Mouse (Mus musculus) spleen, postnatal 14 days (tissue): Measurements from ENCODE around the gene Hspa5.
"Not testable (repeated sequence)": the region's sequence is repeated elsewhere in the genome, so short reads cannot be mapped to it uniquely, and the experiment has no call there.

Experiments
- DNase-seq, 2 experiments: peaks; one replicate each; pipeline ENCODE4 v3.0.0; 2021 to 2022; ENCODE audit warnings: low spot score in 2 of 2

Gene Hspa5

GRCm38 (mm10) chr2:34770951-34771350 lies 819 bp upstream of the Hspa5 start:
- no peak for DNase-seq

GRCm38 (mm10) chr2:34772252-34773235 lies 774 bp downstream of the Hspa5 start:
- no peak for DNase-seq

GRCm38 (mm10) chr2:34773673-34774072 lies 1.9 kb downstream of the Hspa5 start:
- DNase-seq = no peak

- DNase-seq = no peak
Observed at GRCm38 (mm10) chr2:34774493-34774892, 2.7 kb downstream of the Hspa5 start.

GRCm38 (mm10) chr2:34777237-34777868 lies 5.6 kb downstream of the Hspa5 start:
- DNase-seq = no peak

- peak; percentile 46 to 55 for DNase-seq
Observed at GRCm38 (mm10) chr2:34783064-34784020, 11.6 kb downstream of the Hspa5 start.

- DNase-seq = peak; percentile 49 to 64
Observed at GRCm38 (mm10) chr2:34784085-34784484, 12.3 kb downstream of the Hspa5 start.

GRCm38 (mm10) chr2:34790282-34790681 lies 18.5 kb downstream of the Hspa5 start:
- peak in 1 of 2 experiments; percentile 31 for DNase-seq

- DNase-seq = not testable (repeated sequence)
Observed at GRCm38 (mm10) chr2:34792543-34792942, 20.8 kb downstream of the Hspa5 start.

GRCm38 (mm10) chr2:34794511-34794910 lies 22.7 kb downstream of the Hspa5 start:
- no peak for DNase-seq

- no peak for DNase-seq
Observed at GRCm38 (mm10) chr2:34795426-34795825, 23.7 kb downstream of the Hspa5 start.

- peak; percentile 74 to 78 for DNase-seq
Observed at GRCm38 (mm10) chr2:34799357-34800256, 27.8 kb downstream of the Hspa5 start, which contains the start of gene Rabepk. Gene Rabepk, minus strand, starts transcription at chr2:34799912.

- DNase-seq = no peak
Observed at GRCm38 (mm10) chr2:34800371-34800770, 28.6 kb downstream of the Hspa5 start.

- peak; percentile 91 to 93 for DNase-seq
Observed at GRCm38 (mm10) chr2:34801516-34802482, 30.0 kb downstream of the Hspa5 start.

- not testable (repeated sequence) for DNase-seq
Observed at GRCm38 (mm10) chr2:34802565-34803245, 30.9 kb downstream of the Hspa5 start.

- DNase-seq = no peak
Observed at GRCm38 (mm10) chr2:34803746-34804145, 32.0 kb downstream of the Hspa5 start.

- no peak for DNase-seq
Observed at GRCm38 (mm10) chr2:34804172-34804571, 32.4 kb downstream of the Hspa5 start.

- DNase-seq = no peak
Observed at GRCm38 (mm10) chr2:34804815-34805214, 33.0 kb downstream of the Hspa5 start.
